Mouse (Mus musculus): Measurements from ENCODE around the gene Ndufs4.
A peak's percentile ranks its signal among the peaks of the same experiment; 100 is the strongest.

Ndufs4 gene

GRCm38 (mm10) chr13:114388211-114388965 is at the start of gene Ndufs4:
Gene Ndufs4 (minus strand): TSS chr13:114388258.
- no peak for DNase-seq (ENCODE audit: low spot score)

GRCm38 (mm10) chr13:114432491-114432890 is 44.4 kb upstream of the Ndufs4 start:
- no peak for DNase-seq (ENCODE audit: low spot score)

- DNase-seq (ENCODE audit: low spot score), result no peak
Measured at GRCm38 (mm10) chr13:114425230-114425629, 37.2 kb upstream of the Ndufs4 start.

GRCm38 (mm10) chr13:114420235-114420634 is 32.2 kb upstream of the Ndufs4 start:
- no peak for DNase-seq (ENCODE audit: low spot score)

GRCm38 (mm10) chr13:114419364-114419763 is 31.3 kb upstream of the Ndufs4 start:
- no peak for DNase-seq (ENCODE audit: low spot score)

GRCm38 (mm10) chr13:114412326-114412725 is 24.3 kb upstream of the Ndufs4 start:
- no peak for DNase-seq (ENCODE audit: low spot score)

GRCm38 (mm10) chr13:114406866-114407265 is 18.8 kb upstream of the Ndufs4 start:
- no peak for DNase-seq (ENCODE audit: low spot score)

GRCm38 (mm10) chr13:114406424-114406823 is 18.4 kb upstream of the Ndufs4 start:
- DNase-seq (ENCODE audit: low spot score), result no peak

- no peak for DNase-seq (ENCODE audit: low spot score)
Measured at GRCm38 (mm10) chr13:114405100-114405715, 17.1 kb upstream of the Ndufs4 start.

- DNase-seq (ENCODE audit: low spot score), result no peak
Measured at GRCm38 (mm10) chr13:114398906-114399305, 10.8 kb upstream of the Ndufs4 start.

GRCm38 (mm10) chr13:114397281-114397680 is 9.2 kb upstream of the Ndufs4 start:
- DNase-seq (ENCODE audit: low spot score), result no peak

- DNase-seq (ENCODE audit: low spot score), result no peak
Measured at GRCm38 (mm10) chr13:114396863-114397262, 8.8 kb upstream of the Ndufs4 start.

GRCm38 (mm10) chr13:114394784-114395183 is 6.7 kb upstream of the Ndufs4 start:
- no peak for DNase-seq (ENCODE audit: low spot score)

- no peak for DNase-seq (ENCODE audit: low spot score)
Measured at GRCm38 (mm10) chr13:114392501-114392900, 4.4 kb upstream of the Ndufs4 start.

GRCm38 (mm10) chr13:114387521-114388171 is 412 bp downstream of the Ndufs4 start:
- DNase-seq (ENCODE audit: low spot score), result peak; percentile 87

- DNase-seq (ENCODE audit: low spot score), result no peak
Measured at GRCm38 (mm10) chr13:114387074-114387487, 977 bp downstream of the Ndufs4 start.

GRCm38 (mm10) chr13:114376511-114376910 is 11.5 kb downstream of the Ndufs4 start:
- DNase-seq (ENCODE audit: low spot score), result no peak

- DNase-seq (ENCODE audit: low spot score), result no peak
Measured at GRCm38 (mm10) chr13:114362086-114362485, 26.0 kb downstream of the Ndufs4 start.

GRCm38 (mm10) chr13:114351321-114351946 is 36.6 kb downstream of the Ndufs4 start:
- DNase-seq (ENCODE audit: low spot score), result no peak

- DNase-seq (ENCODE audit: low spot score), result no peak
Measured at GRCm38 (mm10) chr13:114344979-114345712, 42.9 kb downstream of the Ndufs4 start.

- DNase-seq (ENCODE audit: low spot score), result no peak
Measured at GRCm38 (mm10) chr13:114344220-114344973, 43.7 kb downstream of the Ndufs4 start.
